Mouse (Mus musculus): ENCODE measurements around the gene Slbp. TPM values are rescaled to one million over a fixed set of nuclear protein-coding genes. Genes with fewer than 3 reads are reported as not detected.

Slbp gene
- polyA plus RNA-seq, 1 experiment: 41.8 TPM

DNA sequence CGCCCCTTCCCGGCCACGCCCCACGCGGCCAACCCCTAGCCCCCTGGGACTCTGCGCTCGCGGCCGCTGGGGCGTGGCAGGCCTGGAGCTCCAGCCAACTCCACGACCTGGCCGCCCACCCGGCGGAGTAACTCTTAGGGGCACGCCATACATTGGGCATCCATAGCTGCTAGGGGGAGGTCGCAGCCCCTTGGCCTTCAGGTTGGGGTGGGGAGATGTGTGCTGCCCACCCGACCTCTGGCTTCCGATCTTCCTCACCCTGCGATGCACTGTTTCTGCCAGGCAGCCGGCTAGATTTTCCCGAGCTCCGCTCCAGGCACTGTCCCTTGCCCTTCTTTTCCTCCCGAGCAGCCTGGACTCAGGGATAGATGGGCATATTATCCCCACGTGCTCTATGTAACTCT, 43.3 kb upstream of the Slbp start:
- Histone ChIP-seq H3K4me1 (ENCODE audit: control insufficient read depth, insufficient read depth, low read length) (no peaks in the 10 kb centered on the region; the same call in 1 of the 2 replicates), H3K4me3 (replicated peaks; ENCODE audit: insufficient read depth, low read depth, low read length) (no peak overlapping the region), H3K27me3 (ENCODE audit: control insufficient read depth, insufficient read depth, low read length) (peaks cover 1% of the 10 kb centered on the region; the same call in 1 of the 2 replicates), H3K27ac (ENCODE audit: insufficient read depth, low read length) (no peak overlapping the region)
- WGBS: 5% methylated on average over 24 of the region's 24 CpGs
- TF ChIP-seq POLR2A (IDR thresholded peaks at IDR 0.05; ENCODE audit: borderline replicate concordance, insufficient read depth, low read length) (no peak), CTCF (IDR thresholded peaks at IDR 0.05; ENCODE audit: borderline replicate concordance, insufficient read depth, low read depth, low read length) (no peak)
- no peak for DNase-seq

DNA sequence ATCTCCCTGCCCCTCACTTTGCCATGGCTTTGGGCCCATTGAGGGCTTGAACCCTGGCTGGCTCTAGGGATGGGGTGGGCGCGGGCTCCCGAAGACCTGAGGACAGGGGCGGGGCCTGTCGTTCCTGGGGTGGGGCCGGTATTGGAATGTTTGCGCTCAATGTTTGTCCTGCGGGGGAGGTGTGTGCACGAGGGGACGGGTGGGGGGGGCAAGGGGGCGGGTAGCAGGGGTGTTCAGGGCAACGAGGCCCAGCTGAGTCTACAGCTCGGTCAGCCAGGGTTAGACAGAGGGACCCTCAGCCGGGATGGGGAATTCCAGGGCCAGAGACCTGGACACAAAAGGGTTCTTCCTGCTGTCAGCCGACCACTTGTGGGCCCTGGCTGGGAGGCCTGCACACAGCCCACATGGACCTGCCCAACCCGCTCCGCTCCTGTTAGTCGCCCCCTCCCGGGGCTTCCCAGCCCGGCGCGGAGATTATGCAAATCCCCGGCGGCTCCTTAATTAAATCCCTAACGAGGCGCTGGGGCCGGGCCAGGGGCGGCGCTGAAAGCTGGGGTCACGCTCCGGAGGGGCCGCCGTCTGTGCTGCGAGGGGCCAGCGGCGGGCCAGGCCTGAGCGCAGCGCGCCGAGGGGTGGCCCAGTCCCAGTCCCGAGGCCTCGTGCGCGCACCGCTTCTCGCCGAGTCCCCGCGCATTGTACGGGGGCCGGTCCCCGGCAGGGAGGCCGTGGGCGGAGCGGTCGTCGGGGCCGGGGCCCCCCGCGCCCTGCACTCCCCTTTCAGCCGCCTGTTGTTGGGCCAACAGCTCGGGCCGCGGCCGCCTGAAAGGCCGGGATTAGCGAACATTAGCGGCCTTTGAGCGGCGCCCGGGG, 42.7 kb upstream of the Slbp start:
- WGBS: 3% methylated on average over 71 of the region's 71 CpGs
- Histone ChIP-seq H3K27me3 (ENCODE audit: control insufficient read depth, insufficient read depth, low read length) (peaks cover 1% of the 10 kb centered on the region; the same call in 1 of the 2 replicates), H3K4me3 (replicated peaks; ENCODE audit: insufficient read depth, low read depth, low read length) (no peak overlapping the region), H3K27ac (ENCODE audit: insufficient read depth, low read length) (no peak overlapping the region), H3K4me1 (ENCODE audit: control insufficient read depth, insufficient read depth, low read length) (no peaks in the 10 kb centered on the region; the same call in 1 of the 2 replicates)
- TF ChIP-seq POLR2A (IDR thresholded peaks at IDR 0.05; ENCODE audit: borderline replicate concordance, insufficient read depth, low read length): no peak
- no peak for TF ChIP-seq CTCF (IDR thresholded peaks at IDR 0.05; ENCODE audit: borderline replicate concordance, insufficient read depth, low read depth, low read length)
- DNase-seq: no peak

DNA sequence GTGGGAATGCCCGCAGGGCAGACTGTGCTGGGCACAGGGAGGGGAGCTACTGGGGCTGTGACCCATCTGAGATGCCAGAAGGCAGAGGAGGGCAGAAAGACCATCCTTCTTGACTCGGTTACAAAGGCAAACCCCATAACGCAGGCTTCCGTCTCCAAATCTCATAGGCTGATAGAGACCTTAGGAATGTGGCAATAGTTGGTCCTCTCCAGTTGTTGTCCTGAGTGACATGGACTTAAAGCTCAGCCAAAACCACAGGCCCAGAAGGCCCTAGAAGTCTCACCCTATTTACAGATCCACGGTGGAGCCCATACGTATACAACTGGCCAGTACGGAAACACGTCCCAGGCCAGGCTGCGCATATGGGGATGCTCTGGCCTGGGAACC, 42.1 kb upstream of the Slbp start:
- no peak overlapping the region for H3K27ac ChIP-seq (ENCODE audit: insufficient read depth, low read length)
- H3K27me3 ChIP-seq (ENCODE audit: control insufficient read depth, insufficient read depth, low read length): peaks cover 1% of the 10 kb centered on the region; the same call in 1 of the 2 replicates
- TF ChIP-seq CTCF (IDR thresholded peaks at IDR 0.05; ENCODE audit: borderline replicate concordance, insufficient read depth, low read depth, low read length) (no peak), POLR2A (IDR thresholded peaks at IDR 0.05; ENCODE audit: borderline replicate concordance, insufficient read depth, low read length) (no peak)
- WGBS: 68% methylated on average over 9 of the region's 9 CpGs
- no peaks in the 10 kb centered on the region; the same call in 1 of the 2 replicates for H3K4me1 ChIP-seq (ENCODE audit: control insufficient read depth, insufficient read depth, low read length)
- DNase-seq: no peak
- H3K4me3 ChIP-seq (replicated peaks; ENCODE audit: insufficient read depth, low read depth, low read length): no peak overlapping the region

DNA sequence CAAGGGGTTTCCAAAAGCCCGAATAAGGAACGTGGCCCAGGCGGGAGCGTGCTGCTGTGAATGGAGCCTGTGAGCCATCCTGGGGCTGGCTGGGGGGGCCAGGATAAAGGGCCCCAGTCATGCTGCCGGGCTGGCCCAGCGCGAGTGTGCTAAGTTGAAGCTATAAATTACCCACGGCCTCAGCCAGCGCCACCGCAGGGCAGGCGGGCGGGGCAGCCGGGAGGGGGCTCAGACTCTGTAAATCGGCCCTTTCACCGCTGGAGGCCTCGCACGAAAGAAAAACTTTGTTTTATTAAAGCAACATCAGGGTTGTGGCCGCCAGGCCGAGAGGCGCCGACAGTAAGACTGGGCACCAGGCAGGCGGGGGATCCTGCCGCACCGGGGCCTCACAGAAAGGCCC, 40.0 kb upstream of the Slbp start:
- no peak overlapping the region for H3K27ac ChIP-seq (ENCODE audit: insufficient read depth, low read length)
- no peak for TF ChIP-seq CTCF (IDR thresholded peaks at IDR 0.05; ENCODE audit: borderline replicate concordance, insufficient read depth, low read depth, low read length)
- TF ChIP-seq POLR2A (IDR thresholded peaks at IDR 0.05; ENCODE audit: borderline replicate concordance, insufficient read depth, low read length): no peak
- 25% methylated on average over 24 of the region's 24 CpGs for WGBS
- H3K4me1 ChIP-seq (ENCODE audit: control insufficient read depth, insufficient read depth, low read length): no peaks in the 10 kb centered on the region; the same call in 1 of the 2 replicates
- H3K4me3 ChIP-seq (replicated peaks; ENCODE audit: insufficient read depth, low read depth, low read length): no peak overlapping the region
- peaks cover 1% of the 10 kb centered on the region; the same call in 1 of the 2 replicates for H3K27me3 ChIP-seq (ENCODE audit: control insufficient read depth, insufficient read depth, low read length)
- DNase-seq: no peak

DNA sequence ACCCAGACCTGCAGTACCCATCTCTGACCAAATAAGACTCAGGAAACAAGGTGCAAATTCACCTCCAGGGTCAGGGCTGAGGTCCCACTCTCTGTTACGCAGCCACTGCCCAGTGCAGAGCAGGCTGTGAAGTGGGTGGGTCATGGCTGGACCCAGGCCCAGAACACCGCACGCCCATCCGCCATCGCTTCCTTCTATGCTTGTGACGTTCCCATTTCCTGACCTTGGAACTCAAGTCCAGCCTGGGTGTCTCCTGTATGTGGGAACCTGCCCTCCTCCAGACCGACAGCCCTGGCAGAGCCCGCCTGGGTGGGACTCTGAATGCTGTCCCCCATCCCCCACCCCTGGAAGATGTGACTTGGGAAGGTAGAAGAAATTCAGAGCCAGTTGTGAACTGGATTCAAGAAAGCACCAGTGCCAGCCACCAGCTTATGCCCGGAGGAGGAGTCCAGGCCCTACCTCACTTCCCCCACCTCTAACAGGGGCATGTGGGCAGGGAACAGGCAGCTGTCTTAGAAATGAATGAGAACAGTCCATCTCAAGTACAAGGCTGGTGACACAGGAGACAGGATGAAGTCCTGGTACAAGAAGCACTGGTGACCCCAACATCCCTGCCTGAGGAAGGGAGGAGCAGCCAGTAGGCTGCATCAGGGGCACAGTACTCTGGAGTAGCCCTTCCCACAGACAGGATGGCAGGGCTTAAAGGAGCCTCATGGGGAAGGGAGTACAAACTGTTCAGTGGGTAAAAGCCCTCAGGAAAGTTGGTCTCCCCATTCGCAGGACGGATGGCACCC, 37.7 kb upstream of the Slbp start:
- Histone ChIP-seq H3K27me3 (ENCODE audit: control insufficient read depth, insufficient read depth, low read length) (no peaks in the 10 kb centered on the region), H3K4me1 (ENCODE audit: control insufficient read depth, insufficient read depth, low read length) (no peaks in the 10 kb centered on the region), H3K4me3 (replicated peaks; ENCODE audit: insufficient read depth, low read depth, low read length) (no peak overlapping the region), H3K27ac (ENCODE audit: insufficient read depth, low read length) (no peak overlapping the region)
- no peak for TF ChIP-seq POLR2A (IDR thresholded peaks at IDR 0.05; ENCODE audit: borderline replicate concordance, insufficient read depth, low read length)
- TF ChIP-seq CTCF (IDR thresholded peaks at IDR 0.05; ENCODE audit: borderline replicate concordance, insufficient read depth, low read depth, low read length): no peak
- DNase-seq: no peak
- 43% methylated on average over 11 of the region's 11 CpGs for WGBS

DNA sequence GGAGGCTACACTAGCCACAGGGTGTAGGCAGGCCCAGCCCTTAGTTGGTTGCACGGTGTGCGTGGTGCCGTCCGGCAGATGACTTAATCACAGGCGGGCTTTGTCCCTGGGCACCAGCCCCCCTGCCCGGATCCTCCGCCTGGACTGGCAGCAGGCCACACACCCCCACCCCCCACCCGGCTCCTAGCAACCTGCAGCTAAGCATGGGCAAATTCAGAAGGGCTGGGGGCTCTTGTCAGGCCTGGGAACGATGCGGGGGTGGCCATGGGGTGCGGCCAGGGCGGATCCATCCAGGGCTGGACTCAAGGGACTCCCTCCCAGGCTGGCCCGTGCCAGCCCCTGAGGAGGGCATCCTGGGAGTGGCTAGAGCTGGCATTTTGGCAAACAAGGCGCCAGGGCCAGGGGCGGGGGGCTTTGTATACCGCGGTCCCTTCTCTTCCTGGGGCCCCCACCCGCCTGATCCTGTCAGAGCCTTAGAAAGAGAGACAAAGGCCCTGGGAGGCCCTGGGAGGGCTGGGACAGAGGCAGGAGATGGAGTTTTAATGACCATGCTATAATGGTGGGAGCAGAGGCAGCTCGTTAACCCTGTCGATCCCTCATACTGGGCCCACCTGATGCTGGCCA, 37.0 kb upstream of the Slbp start:
- no peak overlapping the region for H3K4me3 ChIP-seq (replicated peaks; ENCODE audit: insufficient read depth, low read depth, low read length)
- H3K27ac ChIP-seq (ENCODE audit: insufficient read depth, low read length): no peak overlapping the region
- TF ChIP-seq POLR2A (IDR thresholded peaks at IDR 0.05; ENCODE audit: borderline replicate concordance, insufficient read depth, low read length) (no peak), CTCF (IDR thresholded peaks at IDR 0.05; ENCODE audit: borderline replicate concordance, insufficient read depth, low read depth, low read length) (no peak)
- no peaks in the 10 kb centered on the region for H3K4me1 ChIP-seq (ENCODE audit: control insufficient read depth, insufficient read depth, low read length)
- H3K27me3 ChIP-seq (ENCODE audit: control insufficient read depth, insufficient read depth, low read length): no peaks in the 10 kb centered on the region
- WGBS: 15% methylated on average over 20 of the region's 20 CpGs
- peak in 1 of 2 experiments; percentile 18 for DNase-seq
